Mouse (Mus musculus): Measurements from ENCODE around the gene Exoc3l4. TPM values are rescaled to one million over a fixed set of nuclear protein-coding genes. Genes with fewer than 3 reads are reported as not detected.

Gene Exoc3l4
- polyA plus RNA-seq, 1 experiment from 2014 or later, result 10.2 TPM

- Histone ChIP-seq H3K4me3 (ENCODE audit: low read depth, low read length) (no peak overlapping the region), H3K4me1 (replicated peaks; ENCODE audit: control insufficient read depth, insufficient read depth, low read length) (peaks cover 8% of the 10 kb centered on the region; the same call in 1 of the 2 replicates), H3K27me3 (replicated peaks; ENCODE audit: control insufficient read depth, insufficient read depth, low read length) (0 out of 2 replicates have a peak, but pooled peaks cover 2% of the 10 kb centered on the region), H3K9me3 (ENCODE audit: control insufficient read depth, low read length) (no peaks in the 10 kb centered on the region), H3K27ac (ENCODE audit: low read depth) (no peak overlapping the region), H3K36me3 (ENCODE audit: control insufficient read depth, insufficient read depth, low read length) (no peaks in the 10 kb centered on the region), H3K9ac (ENCODE audit: low read length) (no peak overlapping the region), H3K4me2 (ENCODE audit: low read length) (no peak overlapping the region)
- WGBS, result 74% methylated on average over 7 of the region's 7 CpGs
- ATAC-seq (replicated peaks; ENCODE audit: low FRiP score, low TSS enrichment, low read depth) (no peak), DNase-seq (ENCODE audit: low spot score) (no peak)
Measured at GRCm38 (mm10) chr12:111463570-111463969, 46.8 kb downstream of the Exoc3l4 start.

DNA sequence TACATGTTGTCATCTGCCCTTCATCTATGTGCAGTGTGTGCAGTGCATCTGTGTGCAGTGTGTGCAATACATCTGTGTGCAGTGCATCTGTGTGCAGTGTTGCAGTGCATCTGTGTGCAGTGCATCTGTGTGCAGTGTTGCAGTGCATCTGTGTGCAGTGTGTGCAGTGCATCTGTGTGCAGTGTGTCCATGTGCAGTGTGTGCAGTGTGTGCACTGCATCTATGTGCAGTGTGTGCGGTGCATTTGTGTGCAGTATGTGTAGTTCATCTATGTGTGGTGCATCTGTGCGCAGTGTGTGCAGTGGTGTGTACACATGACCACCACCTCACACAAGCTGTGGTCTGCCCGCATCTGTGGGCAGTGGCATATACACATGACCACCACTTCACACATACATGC, 49.6 kb downstream of the Exoc3l4 start:
- whole genome bisulfite sequencing, result 95% methylated on average over 3 of the region's 3 CpGs
- Histone ChIP-seq H3K9me3 (ENCODE audit: control insufficient read depth, low read length) (no peaks in the 10 kb centered on the region), H3K4me3 (ENCODE audit: low read depth, low read length) (no peak overlapping the region), H3K4me2 (ENCODE audit: low read length) (no peak overlapping the region), H3K4me1 (replicated peaks; ENCODE audit: control insufficient read depth, insufficient read depth, low read length) (peaks cover 6% of the 10 kb centered on the region; the same call in 1 of the 2 replicates), H3K9ac (ENCODE audit: low read length) (no peak overlapping the region), H3K27ac (ENCODE audit: low read depth) (no peak overlapping the region), H3K27me3 (replicated peaks; ENCODE audit: control insufficient read depth, insufficient read depth, low read length) (0 out of 2 replicates have a peak, but pooled peaks cover 8% of the 10 kb centered on the region), H3K36me3 (ENCODE audit: control insufficient read depth, insufficient read depth, low read length) (no peaks in the 10 kb centered on the region)
- DNase-seq (ENCODE audit: low spot score) (no peak), ATAC-seq (replicated peaks; ENCODE audit: low FRiP score, low TSS enrichment, low read depth) (no peak)

DNA sequence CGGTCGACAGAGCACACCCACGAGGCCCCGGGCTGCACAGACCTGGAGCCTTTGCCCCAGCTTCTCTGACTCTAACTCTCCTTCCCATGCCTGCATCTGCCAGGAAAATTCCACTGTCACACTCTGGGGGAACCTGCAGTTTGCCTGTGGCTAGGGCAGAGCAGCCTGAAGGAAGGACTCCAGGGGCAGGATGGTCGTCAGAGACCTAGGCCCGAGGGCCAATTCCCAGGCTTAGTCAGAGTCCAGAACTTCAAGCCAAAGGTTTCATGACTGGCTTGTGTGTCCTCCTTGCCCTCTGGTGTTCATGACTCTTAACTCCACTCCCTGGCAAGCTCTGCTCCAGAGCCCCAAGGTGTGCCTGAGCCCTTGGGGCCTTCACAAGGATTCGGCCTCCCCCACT, 51.4 kb downstream of the Exoc3l4 start:
- Histone ChIP-seq H3K4me3 (ENCODE audit: low read depth, low read length) (no peak overlapping the region), H3K27ac (ENCODE audit: low read depth) (no peak overlapping the region), H3K36me3 (ENCODE audit: control insufficient read depth, insufficient read depth, low read length) (no peaks in the 10 kb centered on the region), H3K9ac (ENCODE audit: low read length) (no peak overlapping the region), H3K4me2 (ENCODE audit: low read length) (no peak overlapping the region), H3K4me1 (replicated peaks; ENCODE audit: control insufficient read depth, insufficient read depth, low read length) (no peaks in the 10 kb centered on the region), H3K9me3 (ENCODE audit: control insufficient read depth, low read length) (no peaks in the 10 kb centered on the region), H3K27me3 (replicated peaks; ENCODE audit: control insufficient read depth, insufficient read depth, low read length) (0 out of 2 replicates have a peak, but pooled peaks cover 8% of the 10 kb centered on the region)
- DNase-seq (ENCODE audit: low spot score) (no peak), ATAC-seq (replicated peaks; ENCODE audit: low FRiP score, low TSS enrichment, low read depth) (no peak)
- WGBS, result 74% methylated on average over 7 of the region's 7 CpGs

DNA sequence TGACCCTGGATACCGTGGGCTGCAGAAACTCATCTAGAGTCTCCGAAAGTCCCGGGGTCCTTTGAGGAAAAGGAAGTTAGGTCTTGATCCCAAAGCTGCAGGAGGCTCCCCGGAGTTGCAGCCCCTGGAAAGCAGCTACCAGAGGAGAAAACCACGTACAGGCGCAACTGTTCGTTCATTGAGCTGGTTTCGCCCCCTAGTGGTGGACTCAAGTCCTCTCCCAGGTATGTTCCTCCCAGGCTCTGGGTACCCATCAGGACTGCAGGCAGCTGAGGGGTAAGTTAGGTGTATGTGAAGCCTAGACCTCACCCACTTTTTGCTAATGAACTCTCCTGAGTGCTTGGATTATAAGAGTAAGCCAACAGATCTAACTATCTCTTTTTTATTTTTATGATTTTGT, 52.7 kb downstream of the Exoc3l4 start:
- Histone ChIP-seq H3K27me3 (replicated peaks; ENCODE audit: control insufficient read depth, insufficient read depth, low read length) (0 out of 2 replicates have a peak, but pooled peaks cover 8% of the 10 kb centered on the region), H3K4me1 (replicated peaks; ENCODE audit: control insufficient read depth, insufficient read depth, low read length) (no peaks in the 10 kb centered on the region), H3K4me2 (ENCODE audit: low read length) (no peak overlapping the region), H3K36me3 (ENCODE audit: control insufficient read depth, insufficient read depth, low read length) (no peaks in the 10 kb centered on the region), H3K4me3 (ENCODE audit: low read depth, low read length) (no peak overlapping the region), H3K9me3 (ENCODE audit: control insufficient read depth, low read length) (no peaks in the 10 kb centered on the region), H3K9ac (ENCODE audit: low read length) (no peak overlapping the region), H3K27ac (ENCODE audit: low read depth) (no peak overlapping the region)
- DNase-seq (ENCODE audit: low spot score) (peak; percentile 82), ATAC-seq (replicated peaks; ENCODE audit: low FRiP score, low TSS enrichment, low read depth) (peak; percentile 67; the same call in 1 of the 2 replicates)
- WGBS, result 13% methylated on average over 8 of the region's 8 CpGs

DNA sequence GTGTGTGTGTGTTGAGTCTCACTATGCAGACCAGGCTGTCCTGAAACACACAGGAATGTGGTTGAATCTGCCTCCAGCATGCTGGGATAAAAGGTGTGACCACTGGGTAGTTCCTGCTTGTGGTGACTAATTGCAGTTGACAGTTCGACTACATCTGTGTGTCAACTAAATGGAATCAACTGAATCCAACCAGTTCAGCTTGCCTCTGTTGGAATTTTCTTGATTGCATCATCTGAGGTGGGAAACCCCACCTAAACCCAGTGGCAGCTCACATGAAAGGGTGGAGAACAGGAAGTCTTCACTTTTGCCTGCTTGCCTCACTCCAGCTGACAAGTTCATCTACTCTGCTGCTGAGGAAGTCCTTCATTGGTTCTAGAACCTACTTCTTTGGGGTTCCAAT, 54.3 kb downstream of the Exoc3l4 start:
- WGBS, result 59% methylated on average over 1 of the region's 1 CpGs
- Histone ChIP-seq H3K9ac (ENCODE audit: low read length) (no peak overlapping the region), H3K9me3 (ENCODE audit: control insufficient read depth, low read length) (no peaks in the 10 kb centered on the region), H3K36me3 (ENCODE audit: control insufficient read depth, insufficient read depth, low read length) (no peaks in the 10 kb centered on the region), H3K27me3 (replicated peaks; ENCODE audit: control insufficient read depth, insufficient read depth, low read length) (0 out of 2 replicates have a peak, but pooled peaks cover 8% of the 10 kb centered on the region), H3K4me3 (ENCODE audit: low read depth, low read length) (no peak overlapping the region), H3K4me1 (replicated peaks; ENCODE audit: control insufficient read depth, insufficient read depth, low read length) (0 out of 2 replicates have a peak, but pooled peaks cover 4% of the 10 kb centered on the region), H3K4me2 (ENCODE audit: low read length) (no peak overlapping the region), H3K27ac (ENCODE audit: low read depth) (no peak overlapping the region)
- no peak for ATAC-seq (replicated peaks; ENCODE audit: low FRiP score, low TSS enrichment, low read depth)
- no peak for DNase-seq (ENCODE audit: low spot score)

GRCm38 (mm10) chr12:111471721-111472120, 54.9 kb downstream of the Exoc3l4 start:
- no peaks in the 10 kb centered on the region for H3K9me3 ChIP-seq (ENCODE audit: control insufficient read depth, low read length)
- no peak overlapping the region for H3K9ac ChIP-seq (ENCODE audit: low read length)
- DNase-seq (ENCODE audit: low spot score) (no peak), ATAC-seq (replicated peaks; ENCODE audit: low FRiP score, low TSS enrichment, low read depth) (no peak)
- H3K4me3 ChIP-seq (ENCODE audit: low read depth, low read length), result no peak overlapping the region
- WGBS, result 85% methylated on average over 3 of the region's 3 CpGs
- no peaks in the 10 kb centered on the region for H3K36me3 ChIP-seq (ENCODE audit: control insufficient read depth, insufficient read depth, low read length)
- 0 out of 2 replicates have a peak, but pooled peaks cover 8% of the 10 kb centered on the region for H3K27me3 ChIP-seq (replicated peaks; ENCODE audit: control insufficient read depth, insufficient read depth, low read length)
- H3K27ac ChIP-seq (ENCODE audit: low read depth), result no peak overlapping the region
- H3K4me1 ChIP-seq (replicated peaks; ENCODE audit: control insufficient read depth, insufficient read depth, low read length), result 0 out of 2 replicates have a peak, but pooled peaks cover 4% of the 10 kb centered on the region
- no peak overlapping the region for H3K4me2 ChIP-seq (ENCODE audit: low read length)

DNA sequence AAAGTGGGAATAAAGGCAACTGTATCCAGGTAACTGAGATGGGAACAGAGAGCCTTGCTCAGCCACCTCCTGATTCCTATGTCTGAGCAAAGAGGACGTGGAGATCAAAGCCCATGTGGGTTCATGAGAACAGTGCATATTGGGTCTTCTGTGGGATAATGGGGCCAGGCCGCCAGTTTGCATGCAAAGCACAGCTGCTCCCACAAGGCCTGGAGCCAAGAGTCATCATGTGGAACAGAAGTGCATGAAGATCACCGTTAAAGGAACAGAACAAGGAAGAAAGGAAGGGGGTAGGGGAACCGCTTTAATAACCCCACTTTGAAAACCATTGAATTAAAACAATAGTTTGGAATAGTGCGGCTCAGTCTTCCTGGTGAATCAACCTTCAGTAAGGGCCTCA, 56.1 kb downstream of the Exoc3l4 start:
- no peak overlapping the region for H3K4me3 ChIP-seq (ENCODE audit: low read depth, low read length)
- WGBS, result 73% methylated on average over 5 of the region's 5 CpGs
- DNase-seq (ENCODE audit: low spot score), result no peak
- H3K36me3 ChIP-seq (ENCODE audit: control insufficient read depth, insufficient read depth, low read length), result no peaks in the 10 kb centered on the region
- no peak overlapping the region for H3K4me2 ChIP-seq (ENCODE audit: low read length)
- no peak for ATAC-seq (replicated peaks; ENCODE audit: low FRiP score, low TSS enrichment, low read depth)
- H3K27ac ChIP-seq (ENCODE audit: low read depth), result no peak overlapping the region
- H3K27me3 ChIP-seq (replicated peaks; ENCODE audit: control insufficient read depth, insufficient read depth, low read length), result 0 out of 2 replicates have a peak, but pooled peaks cover 8% of the 10 kb centered on the region
- H3K4me1 ChIP-seq (replicated peaks; ENCODE audit: control insufficient read depth, insufficient read depth, low read length), result 0 out of 2 replicates have a peak, but pooled peaks cover 4% of the 10 kb centered on the region
- H3K9ac ChIP-seq (ENCODE audit: low read length), result no peak overlapping the region
- H3K9me3 ChIP-seq (ENCODE audit: control insufficient read depth, low read length), result no peaks in the 10 kb centered on the region

GRCm38 (mm10) chr12:111474384-111474783, 57.6 kb downstream of the Exoc3l4 start:
- no peak for ATAC-seq (replicated peaks; ENCODE audit: low FRiP score, low TSS enrichment, low read depth)
- no peak for DNase-seq (ENCODE audit: low spot score)
- H3K9me3 ChIP-seq (ENCODE audit: control insufficient read depth, low read length), result no peaks in the 10 kb centered on the region
- WGBS, result 94% methylated on average over 3 of the region's 3 CpGs
- H3K4me3 ChIP-seq (ENCODE audit: low read depth, low read length), result no peak overlapping the region
- no peak overlapping the region for H3K9ac ChIP-seq (ENCODE audit: low read length)
- no peaks in the 10 kb centered on the region for H3K36me3 ChIP-seq (ENCODE audit: control insufficient read depth, insufficient read depth, low read length)
- no peak overlapping the region for H3K27ac ChIP-seq (ENCODE audit: low read depth)
- 0 out of 2 replicates have a peak, but pooled peaks cover 4% of the 10 kb centered on the region for H3K4me1 ChIP-seq (replicated peaks; ENCODE audit: control insufficient read depth, insufficient read depth, low read length)
- H3K4me2 ChIP-seq (ENCODE audit: low read length), result no peak overlapping the region
- 0 out of 2 replicates have a peak, but pooled peaks cover 4% of the 10 kb centered on the region for H3K27me3 ChIP-seq (replicated peaks; ENCODE audit: control insufficient read depth, insufficient read depth, low read length)
